Mouse (Mus musculus): ENCODE measurements around the gene Dcun1d1. TPM values are rescaled to one million over a fixed set of nuclear protein-coding genes. Genes with fewer than 3 reads are reported as not detected.

The Dcun1d1 gene
- polyA plus RNA-seq, 1 experiment from 2014 or later: 84.4 TPM

- no peak overlapping the region for H3K4me2 ChIP-seq (ENCODE audit: low read depth, low read length)
- DNase-seq (ENCODE audit: low spot score): no peak
- ATAC-seq (ENCODE audit: low read depth): no peak
- H3K27ac ChIP-seq (replicated peaks; ENCODE audit: low read depth, low read length): no peak overlapping the region
- no peak overlapping the region for H3K9ac ChIP-seq (ENCODE audit: low read depth, low read length)
- H3K4me3 ChIP-seq (ENCODE audit: low read depth, low read length): no peak overlapping the region
- no peaks in the 10 kb centered on the region for H3K27me3 ChIP-seq (replicated peaks; ENCODE audit: control insufficient read depth, insufficient read depth, low read length)
- 94% methylated on average over 5 of the region's 5 CpGs for WGBS
- H3K4me1 ChIP-seq (ENCODE audit: control insufficient read depth, insufficient read depth, low read length): no peaks in the 10 kb centered on the region
- no peaks in the 10 kb centered on the region for H3K9me3 ChIP-seq (ENCODE audit: control insufficient read depth, low read length)
- H3K36me3 ChIP-seq (ENCODE audit: control insufficient read depth, insufficient read depth, low read length): peaks cover 54% of the 10 kb centered on the region
Measured at GRCm38 (mm10) chr3:35963921-35964320, 26.7 kb upstream of the Dcun1d1 start.

- no peak for DNase-seq (ENCODE audit: low spot score)
- H3K36me3 ChIP-seq (ENCODE audit: control insufficient read depth, insufficient read depth, low read length): peaks cover 51% of the 10 kb centered on the region
- WGBS: 88% methylated on average over 4 of the region's 4 CpGs
Measured at GRCm38 (mm10) chr3:35963401-35963800, 26.2 kb upstream of the Dcun1d1 start.

GRCm38 (mm10) chr3:35962967-35963366 is 25.7 kb upstream of the Dcun1d1 start:
- Histone ChIP-seq H3K27me3 (replicated peaks; ENCODE audit: control insufficient read depth, insufficient read depth, low read length) (no peaks in the 10 kb centered on the region), H3K4me1 (ENCODE audit: control insufficient read depth, insufficient read depth, low read length) (no peaks in the 10 kb centered on the region), H3K4me3 (ENCODE audit: low read depth, low read length) (no peak overlapping the region), H3K9ac (ENCODE audit: low read depth, low read length) (no peak overlapping the region), H3K4me2 (ENCODE audit: low read depth, low read length) (no peak overlapping the region), H3K27ac (replicated peaks; ENCODE audit: low read depth, low read length) (no peak overlapping the region), H3K36me3 (ENCODE audit: control insufficient read depth, insufficient read depth, low read length) (peaks cover 48% of the 10 kb centered on the region), H3K9me3 (ENCODE audit: control insufficient read depth, low read length) (no peaks in the 10 kb centered on the region)
- no peak for DNase-seq (ENCODE audit: low spot score)
- 92% methylated on average over 5 of the region's 5 CpGs for WGBS
- ATAC-seq (ENCODE audit: low read depth): no peak

More at GRCm38 (mm10) chr3:35963401-35963800, 26.2 kb upstream of the Dcun1d1 start:
- Histone ChIP-seq H3K4me3 (ENCODE audit: low read depth, low read length) (no peak overlapping the region), H3K4me2 (ENCODE audit: low read depth, low read length) (no peak overlapping the region), H3K27me3 (replicated peaks; ENCODE audit: control insufficient read depth, insufficient read depth, low read length) (no peaks in the 10 kb centered on the region), H3K4me1 (ENCODE audit: control insufficient read depth, insufficient read depth, low read length) (no peaks in the 10 kb centered on the region), H3K9me3 (ENCODE audit: control insufficient read depth, low read length) (no peaks in the 10 kb centered on the region), H3K27ac (replicated peaks; ENCODE audit: low read depth, low read length) (no peak overlapping the region), H3K9ac (ENCODE audit: low read depth, low read length) (no peak overlapping the region)
- ATAC-seq (ENCODE audit: low read depth): no peak

GRCm38 (mm10) chr3:35957230-35957629 is 20.0 kb upstream of the Dcun1d1 start:
- Histone ChIP-seq H3K27me3 (replicated peaks; ENCODE audit: control insufficient read depth, insufficient read depth, low read length) (no peaks in the 10 kb centered on the region), H3K9ac (ENCODE audit: low read depth, low read length) (no peak overlapping the region), H3K4me3 (ENCODE audit: low read depth, low read length) (no peak overlapping the region), H3K36me3 (ENCODE audit: control insufficient read depth, insufficient read depth, low read length) (peaks cover 34% of the 10 kb centered on the region), H3K9me3 (ENCODE audit: control insufficient read depth, low read length) (no peaks in the 10 kb centered on the region), H3K4me1 (ENCODE audit: control insufficient read depth, insufficient read depth, low read length) (no peaks in the 10 kb centered on the region), H3K27ac (replicated peaks; ENCODE audit: low read depth, low read length) (no peak overlapping the region), H3K4me2 (ENCODE audit: low read depth, low read length) (no peak overlapping the region)
- WGBS: 93% methylated on average over 3 of the region's 3 CpGs
- DNase-seq (ENCODE audit: low spot score) (no peak), ATAC-seq (ENCODE audit: low read depth) (no peak)

- no peak overlapping the region for H3K4me3 ChIP-seq (ENCODE audit: low read depth, low read length)
- no peak for ATAC-seq (ENCODE audit: low read depth)
- peaks cover 25% of the 10 kb centered on the region for H3K36me3 ChIP-seq (ENCODE audit: control insufficient read depth, insufficient read depth, low read length)
- H3K27ac ChIP-seq (replicated peaks; ENCODE audit: low read depth, low read length): no peak overlapping the region
- WGBS: 86% methylated on average over 11 of the region's 11 CpGs
- no peak overlapping the region for H3K9ac ChIP-seq (ENCODE audit: low read depth, low read length)
- H3K4me2 ChIP-seq (ENCODE audit: low read depth, low read length): no peak overlapping the region
- no peaks in the 10 kb centered on the region for H3K27me3 ChIP-seq (replicated peaks; ENCODE audit: control insufficient read depth, insufficient read depth, low read length)
- no peaks in the 10 kb centered on the region for H3K4me1 ChIP-seq (ENCODE audit: control insufficient read depth, insufficient read depth, low read length)
- no peaks in the 10 kb centered on the region for H3K9me3 ChIP-seq (ENCODE audit: control insufficient read depth, low read length)
- DNase-seq (ENCODE audit: low spot score): no peak
Measured at GRCm38 (mm10) chr3:35954901-35955575, 17.8 kb upstream of the Dcun1d1 start.

- WGBS: 91% methylated on average over 6 of the region's 6 CpGs
- Histone ChIP-seq H3K4me1 (ENCODE audit: control insufficient read depth, insufficient read depth, low read length) (no peaks in the 10 kb centered on the region), H3K27me3 (replicated peaks; ENCODE audit: control insufficient read depth, insufficient read depth, low read length) (no peaks in the 10 kb centered on the region), H3K36me3 (ENCODE audit: control insufficient read depth, insufficient read depth, low read length) (peaks cover 13% of the 10 kb centered on the region), H3K27ac (replicated peaks; ENCODE audit: low read depth, low read length) (no peak overlapping the region), H3K4me2 (ENCODE audit: low read depth, low read length) (no peak overlapping the region), H3K9ac (ENCODE audit: low read depth, low read length) (no peak overlapping the region), H3K9me3 (ENCODE audit: control insufficient read depth, low read length) (no peaks in the 10 kb centered on the region), H3K4me3 (ENCODE audit: low read depth, low read length) (no peak overlapping the region)
- ATAC-seq (ENCODE audit: low read depth) (no peak), DNase-seq (ENCODE audit: low spot score) (no peak)
Measured at GRCm38 (mm10) chr3:35953816-35954215, 16.6 kb upstream of the Dcun1d1 start.

GRCm38 (mm10) chr3:35953184-35953583 is 15.9 kb upstream of the Dcun1d1 start:
- no peak overlapping the region for H3K4me2 ChIP-seq (ENCODE audit: low read depth, low read length)
- ATAC-seq (ENCODE audit: low read depth): no peak
- WGBS: 53% methylated on average over 1 of the region's 1 CpGs
- no peak overlapping the region for H3K9ac ChIP-seq (ENCODE audit: low read depth, low read length)
- no peaks in the 10 kb centered on the region for H3K4me1 ChIP-seq (ENCODE audit: control insufficient read depth, insufficient read depth, low read length)
- no peaks in the 10 kb centered on the region for H3K9me3 ChIP-seq (ENCODE audit: control insufficient read depth, low read length)
- H3K27me3 ChIP-seq (replicated peaks; ENCODE audit: control insufficient read depth, insufficient read depth, low read length): no peaks in the 10 kb centered on the region
- H3K4me3 ChIP-seq (ENCODE audit: low read depth, low read length): no peak overlapping the region
- H3K27ac ChIP-seq (replicated peaks; ENCODE audit: low read depth, low read length): no peak overlapping the region
- H3K36me3 ChIP-seq (ENCODE audit: control insufficient read depth, insufficient read depth, low read length): peaks cover 12% of the 10 kb centered on the region
- no peak for DNase-seq (ENCODE audit: low spot score)

GRCm38 (mm10) chr3:35948197-35948596 is 11.0 kb upstream of the Dcun1d1 start:
- Histone ChIP-seq H3K9ac (ENCODE audit: low read depth, low read length) (no peak overlapping the region), H3K9me3 (ENCODE audit: control insufficient read depth, low read length) (no peaks in the 10 kb centered on the region), H3K4me3 (ENCODE audit: low read depth, low read length) (no peak overlapping the region), H3K27ac (replicated peaks; ENCODE audit: low read depth, low read length) (no peak overlapping the region), H3K4me2 (ENCODE audit: low read depth, low read length) (no peak overlapping the region), H3K27me3 (replicated peaks; ENCODE audit: control insufficient read depth, insufficient read depth, low read length) (no peaks in the 10 kb centered on the region), H3K4me1 (ENCODE audit: control insufficient read depth, insufficient read depth, low read length) (no peaks in the 10 kb centered on the region), H3K36me3 (ENCODE audit: control insufficient read depth, insufficient read depth, low read length) (no peaks in the 10 kb centered on the region)
- 90% methylated on average over 7 of the region's 7 CpGs for WGBS
- DNase-seq (ENCODE audit: low spot score) (no peak), ATAC-seq (ENCODE audit: low read depth) (no peak)

GRCm38 (mm10) chr3:35940520-35941135 is 3.4 kb upstream of the Dcun1d1 start:
- Histone ChIP-seq H3K27ac (replicated peaks; ENCODE audit: low read depth, low read length) (no peak overlapping the region), H3K4me2 (ENCODE audit: low read depth, low read length) (no peak overlapping the region), H3K4me1 (ENCODE audit: control insufficient read depth, insufficient read depth, low read length) (no peaks in the 10 kb centered on the region), H3K4me3 (ENCODE audit: low read depth, low read length) (no peak overlapping the region), H3K9me3 (ENCODE audit: control insufficient read depth, low read length) (no peaks in the 10 kb centered on the region), H3K9ac (ENCODE audit: low read depth, low read length) (no peak overlapping the region), H3K36me3 (ENCODE audit: control insufficient read depth, insufficient read depth, low read length) (peaks cover 6% of the 10 kb centered on the region; the same call in 1 of the 2 replicates), H3K27me3 (replicated peaks; ENCODE audit: control insufficient read depth, insufficient read depth, low read length) (no peaks in the 10 kb centered on the region)
- ATAC-seq (ENCODE audit: low read depth): no peak
- no peak for DNase-seq (ENCODE audit: low spot score)
- 88% methylated on average over 4 of the region's 4 CpGs for WGBS

Data from embryonic facial prominence, embryonic 14.5 days (tissue).